8 mouse cellular contexts compared by ENCODE assay signal in the genomic region with DNA sequence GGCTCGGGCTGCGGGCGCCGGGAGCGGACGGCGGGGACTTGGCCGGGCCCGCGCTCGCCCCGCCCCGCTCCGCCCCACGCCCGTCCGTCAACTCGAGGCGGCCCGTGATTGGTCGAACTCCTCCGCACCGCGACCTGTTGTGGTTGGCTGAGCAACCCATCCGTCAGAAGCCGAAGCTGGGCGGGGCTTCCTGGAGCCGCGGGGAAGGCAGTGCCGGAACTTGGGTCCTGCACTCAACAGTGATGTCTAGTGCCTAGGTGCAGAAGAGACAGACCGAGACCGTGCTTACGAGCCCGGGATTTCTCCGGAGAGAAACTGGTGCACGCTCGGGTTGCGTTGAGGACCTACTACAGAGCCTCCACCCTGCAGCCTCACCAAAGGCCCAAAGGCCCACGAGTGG. TPM values are rescaled to one million over a fixed set of nuclear protein-coding genes. Genes with fewer than 3 reads are reported as not detected.
DNase-seq lines count a peak whose midpoint lies in the region; ATAC-seq and TF ChIP-seq lines count a peak whose summit lies in the region.

A gene (minus strand): TSS at position 58 of the 400 bp plus-strand sequence.
A gene (plus strand): TSS at position 210 of the 400 bp plus-strand sequence.

- TF ChIP-seq CTCF in CH12.LX (conservative IDR thresholded peaks at IDR 0.05 in 1 of 2, IDR thresholded peaks at IDR 0.05 in 1 of 2; ENCODE audit: low read depth in 2 of 2, low read length in 2 of 2), result no peak
- no peak for TF ChIP-seq CTCF in heart, postnatal 0 days (IDR thresholded peaks at IDR 0.05; ENCODE audit: low read depth)
- 0 out of 2 replicates have a peak, but pooled peaks have one; percentile 1 for TF ChIP-seq CTCF in testis, adult 2 months (IDR thresholded peaks at IDR 0.05; ENCODE audit: control insufficient read depth, insufficient read depth, insufficient replicate concordance, low read depth, low read length)

- peaks cover 31 to 36% of the 10 kb centered on the region in 2 experiments for H3K36me3 ChIP-seq in CH12.LX (replicated peaks in 1 of 2; ENCODE audit: control insufficient read depth in 1 of 2, insufficient read depth in 1 of 2, low read length in 1 of 2)
- H3K36me3 ChIP-seq in forebrain, embryonic 12.5 days (replicated peaks), result peaks cover 35% of the 10 kb centered on the region
- peaks cover 34% of the 10 kb centered on the region for H3K36me3 ChIP-seq in heart, postnatal 0 days (replicated peaks; ENCODE audit: control insufficient read depth, insufficient read depth, low read length)
- H3K36me3 ChIP-seq in liver, embryonic 16.5 days (ENCODE audit: control insufficient read depth, insufficient read depth), result peaks cover 30% of the 10 kb centered on the region
- peaks cover 37% of the 10 kb centered on the region for H3K36me3 ChIP-seq in neural tube, embryonic 13.5 days
- no peaks in the 10 kb centered on the region; the same call in 1 of the 2 replicates for H3K36me3 ChIP-seq in testis, adult 2 months (ENCODE audit: control insufficient read depth, insufficient read depth, low read length)

- TF ChIP-seq POLR2A in CH12.LX (IDR thresholded peaks at IDR 0.05; ENCODE audit: low read depth, low read length), result peak; percentile 79
- TF ChIP-seq POLR2A in testis, adult 2 months (IDR thresholded peaks at IDR 0.05; ENCODE audit: control insufficient read depth, low read depth, low read length), result peak; percentile 93

- peak within 1 kb of the TSS; percentile 8; the same call in 1 of the 2 replicates for H3K27ac ChIP-seq in CH12.LX (ENCODE audit: insufficient read depth, low read depth)
- H3K27ac ChIP-seq in forebrain, embryonic 12.5 days, result peak within 1 kb of the TSS; percentile 81
- peak within 1 kb of the TSS; percentile 82 for H3K27ac ChIP-seq in heart, postnatal 0 days (ENCODE audit: low read depth)
- peak within 1 kb of the TSS; percentile 93 for H3K27ac ChIP-seq in liver, embryonic 16.5 days (ENCODE audit: low read length)
- H3K27ac ChIP-seq in neural tube, embryonic 13.5 days (replicated peaks), result peak within 1 kb of the TSS; percentile 88
- H3K27ac ChIP-seq in testis, adult 2 months (ENCODE audit: control insufficient read depth, insufficient read depth, low read depth, low read length), result peak within 1 kb of the TSS; percentile 79

- WGBS in forebrain, embryonic 12.5 days, result 0% methylated on average over 29 of the region's 39 CpGs
- WGBS in heart, postnatal 0 days, result under 1% methylated on average over 22 of the region's 39 CpGs
- WGBS in liver, embryonic 16.5 days (ENCODE audit: insufficient replicate concordance), result under 1% methylated on average over 37 of the region's 39 CpGs
- 0% methylated on average over 38 of the region's 39 CpGs for WGBS in neural tube, embryonic 13.5 days

- peak within 1 kb of the TSS; percentile 79 for H3K9ac ChIP-seq in CH12.LX (ENCODE audit: insufficient read depth, low read depth)
- peak within 1 kb of the TSS; percentile 94 for H3K9ac ChIP-seq in forebrain, embryonic 12.5 days
- H3K9ac ChIP-seq in heart, postnatal 0 days (replicated peaks; ENCODE audit: low read depth, low read length), result peak within 1 kb of the TSS; percentile 81
- peak within 1 kb of the TSS; percentile 91 for H3K9ac ChIP-seq in liver, embryonic 16.5 days (ENCODE audit: low read depth, low read length)
- H3K9ac ChIP-seq in neural tube, embryonic 13.5 days, result peak within 1 kb of the TSS; percentile 95

- no peaks in the 10 kb centered on the region for H3K27me3 ChIP-seq in CH12.LX (replicated peaks)
- H3K27me3 ChIP-seq in forebrain, embryonic 12.5 days, result no peaks in the 10 kb centered on the region
- no peaks in the 10 kb centered on the region for H3K27me3 ChIP-seq in heart, postnatal 0 days (ENCODE audit: control insufficient read depth, insufficient read depth, low read length)
- H3K27me3 ChIP-seq in liver, embryonic 16.5 days (ENCODE audit: control insufficient read depth, insufficient read depth, low read depth, low read length), result no peaks in the 10 kb centered on the region
- H3K27me3 ChIP-seq in neural tube, embryonic 13.5 days, result no peaks in the 10 kb centered on the region
- no peaks in the 10 kb centered on the region for H3K27me3 ChIP-seq in testis, adult 2 months (ENCODE audit: control insufficient read depth, insufficient read depth, low read length)

- peak; percentile 95 for ATAC-seq in forebrain, embryonic 12.5 days (ENCODE audit: low FRiP score)
- peak; percentile 96 for ATAC-seq in heart, postnatal 0 days (ENCODE audit: insufficient read depth, low read depth)
- ATAC-seq in liver, embryonic 16.5 days (ENCODE audit: low read depth), result peak; percentile 92
- peak; percentile 95 for ATAC-seq in neural tube, embryonic 13.5 days (ENCODE audit: low read depth)

- no peak for TF ChIP-seq EP300 in CH12.LX (IDR thresholded peaks at IDR 0.05; ENCODE audit: low read length)
- no peak for TF ChIP-seq EP300 in heart, postnatal 0 days (IDR thresholded peaks at IDR 0.05; ENCODE audit: low read depth)

- in situ Hi-C loops in CH12.LX (cut with MboI; ENCODE audit: low pct_ligation_motif_present, low pct_unique_long_range_greater_than_20kb, low sequenced_read_pairs), result no loop called here

- H3K4me1 ChIP-seq in CH12.LX (ENCODE audit: control insufficient read depth in 1 of 2, insufficient read depth in 2 of 2), result peaks cover 6 to 18% of the 10 kb centered on the region in 2 experiments
- peaks cover 29% of the 10 kb centered on the region for H3K4me1 ChIP-seq in forebrain, embryonic 12.5 days
- peaks cover 5% of the 10 kb centered on the region for H3K4me1 ChIP-seq in heart, postnatal 0 days (ENCODE audit: control insufficient read depth, insufficient read depth)
- peaks cover 52% of the 10 kb centered on the region for H3K4me1 ChIP-seq in liver, embryonic 16.5 days (ENCODE audit: control insufficient read depth, low read depth, low read length)
- H3K4me1 ChIP-seq in neural tube, embryonic 13.5 days (replicated peaks), result peaks cover 33% of the 10 kb centered on the region
- peaks cover 7% of the 10 kb centered on the region for H3K4me1 ChIP-seq in testis, adult 2 months (ENCODE audit: control insufficient read depth, insufficient read depth, low read length)

- H3K9me3 ChIP-seq in CH12.LX (replicated peaks; ENCODE audit: low read length), result no peaks in the 10 kb centered on the region
- H3K9me3 ChIP-seq in forebrain, embryonic 12.5 days, result no peaks in the 10 kb centered on the region
- H3K9me3 ChIP-seq in heart, postnatal 0 days (replicated peaks; ENCODE audit: control insufficient read depth, low read length), result no peaks in the 10 kb centered on the region
- no peaks in the 10 kb centered on the region for H3K9me3 ChIP-seq in liver, embryonic 16.5 days (replicated peaks; ENCODE audit: control insufficient read depth, low read length)
- no peaks in the 10 kb centered on the region for H3K9me3 ChIP-seq in neural tube, embryonic 13.5 days

- dilution Hi-C loops in CH12.LX (cut with MboI; ENCODE audit: extremely low pct_ligation_motif_present, extremely low pct_unique_long_range_greater_than_20kb, low sequenced_read_pairs), result no loop called here

- peak within 1 kb of the TSS; percentile 85 to 87 (median 87) for H3K4me3 ChIP-seq in CH12.LX (replicated peaks in 1 of 3; ENCODE audit: low read depth in 2 of 3, low read length in 2 of 3, poor library complexity in 1 of 3)
- peak within 1 kb of the TSS; percentile 96 for H3K4me3 ChIP-seq in forebrain, embryonic 12.5 days (replicated peaks)
- peak within 1 kb of the TSS; percentile 85 for H3K4me3 ChIP-seq in heart, postnatal 0 days (ENCODE audit: low read depth, low read length)
- H3K4me3 ChIP-seq in liver, embryonic 16.5 days (ENCODE audit: low read depth, low read length), result peak within 1 kb of the TSS; percentile 92
- peak within 1 kb of the TSS; percentile 83 for H3K4me3 ChIP-seq in neural tube, embryonic 13.5 days
- H3K4me3 ChIP-seq in testis, adult 2 months (ENCODE audit: control insufficient read depth, low read depth, low read length), result peak within 1 kb of the TSS; percentile 95

- no peak for TF ChIP-seq RAD21 in CH12.LX (IDR thresholded peaks at IDR 0.05; ENCODE audit: low read depth, low read length)

- no peaks in the 10 kb centered on the region for H3K79me2 ChIP-seq in CH12.LX (replicated peaks; ENCODE audit: control insufficient read depth, extremely low read depth, insufficient read depth, poor library complexity, severe bottlenecking)

- peak; percentile 98 for DNase-seq in CH12.LX (ENCODE audit: extremely low read depth)
- DNase-seq in c-Kit-positive CD71-positive TER-119-negative erythroid progenitor cells, embryonic 14.5 days (ENCODE audit: low read depth), result peak; percentile 97
- DNase-seq in heart, postnatal 0 days (ENCODE audit: low spot score), result peak; percentile 95
- DNase-seq in kidney, postnatal 4 days, result peak; percentile 99

- peak within 1 kb of the TSS; percentile 86 for H3K4me2 ChIP-seq in CH12.LX (ENCODE audit: insufficient read depth, low read depth, poor library complexity, severe bottlenecking)
- H3K4me2 ChIP-seq in forebrain, embryonic 12.5 days, result peak within 1 kb of the TSS; percentile 91
- H3K4me2 ChIP-seq in heart, postnatal 0 days (ENCODE audit: low read depth, low read length), result peak within 1 kb of the TSS; percentile 73
- peak within 1 kb of the TSS; percentile 99 for H3K4me2 ChIP-seq in liver, embryonic 16.5 days (ENCODE audit: low read depth, low read length)
- H3K4me2 ChIP-seq in neural tube, embryonic 13.5 days, result peak within 1 kb of the TSS; percentile 98

RNA-seq across cellular contexts. Expression of the first gene that starts in this region (rescaled TPM):
- total RNA-seq in CH12.LX (2012; rRNA removed) (82.0 and 106 TPM in 2 replicates), CH12.LX (2014; rRNA removed) (43.6 and 48.9 TPM in 2 replicates)
- 71.3 and 86.3 TPM in 2 replicates for polyA plus RNA-seq in CH12.LX (2012; ENCODE audit: insufficient read length, low read depth)
- polyA plus RNA-seq in forebrain, embryonic 12.5 days (2016; fragmentation: Nextera tagmentation; extraction: Ambion mirVana), result 79.1 and 89.4 TPM in 2 replicates
- 72.2 and 74.9 TPM in 2 replicates for total RNA-seq in heart, postnatal 0 days (2014; rRNA removed; ENCODE audit: low replicate concordance)
- 73.5 and 78.9 TPM in 2 replicates for polyA plus RNA-seq in heart, postnatal 0 days (2015; fragmentation: Nextera tagmentation; extraction: Ambion mirVana)
- 35.3 and 40.1 TPM in 2 replicates for polyA plus RNA-seq in liver, embryonic 16.5 days (2015; fragmentation: Nextera tagmentation; extraction: Ambion mirVana)
- 130 and 139 TPM in 2 replicates for polyA plus RNA-seq in neural tube, embryonic 13.5 days (2015; fragmentation: Nextera tagmentation; extraction: Ambion mirVana)
- polyA plus RNA-seq in testis, adult 2 months (2012; rRNA removed), result 41.6 and 46.6 TPM in 2 replicates

RNA-seq across cellular contexts. Expression of the second gene that starts in this region (rescaled TPM):
- 0.92 and 0.93 TPM in 2 replicates for total RNA-seq in CH12.LX (2012; rRNA removed)
- 0.46 and 0.89 TPM in 2 replicates for total RNA-seq in CH12.LX (2014; rRNA removed)
- 1.0 and 1.4 TPM in 2 replicates for polyA plus RNA-seq in CH12.LX (2012; ENCODE audit: insufficient read length, low read depth)
- polyA plus RNA-seq in forebrain, embryonic 12.5 days (2016; fragmentation: Nextera tagmentation; extraction: Ambion mirVana), result 14.2 and 16.0 TPM in 2 replicates
- total RNA-seq in heart, postnatal 0 days (2014; rRNA removed; ENCODE audit: low replicate concordance), result 1.1 and 5.6 TPM in 2 replicates
- polyA plus RNA-seq in heart, postnatal 0 days (2015; fragmentation: Nextera tagmentation; extraction: Ambion mirVana), result 2.9 TPM in 2 replicates
- polyA plus RNA-seq in liver, embryonic 16.5 days (2015; fragmentation: Nextera tagmentation; extraction: Ambion mirVana), result 8.3 and 9.5 TPM in 2 replicates
- 7.6 and 9.0 TPM in 2 replicates for polyA plus RNA-seq in neural tube, embryonic 13.5 days (2015; fragmentation: Nextera tagmentation; extraction: Ambion mirVana)
- polyA plus RNA-seq in testis, adult 2 months (2012; rRNA removed), result 131 and 140 TPM in 2 replicates

Comparison
In these comparisons a context has a peak if more than half of its experiments do, and no peak if none do; other contexts are left out.
1. Peak in every context shown above with its lines: DNase-seq, ATAC-seq, H3K4me3 ChIP-seq and H3K27ac ChIP-seq.
2. H3K27ac ChIP-seq: peak in every context shown above with its lines; median percentile 93 in liver, embryonic 16.5 days; 88 in neural tube, embryonic 13.5 days; 82 in heart, postnatal 0 days; 81 in forebrain, embryonic 12.5 days; 79 in testis, adult 2 months; 8 in CH12.LX.